Mouse (Mus musculus): ENCODE data around the gene Asb14. TPM values are rescaled to one million over a fixed set of nuclear protein-coding genes. Genes with fewer than 3 reads are reported as not detected.
"Not testable (repeated sequence)": the region's sequence is repeated elsewhere in the genome, so short reads cannot be mapped to it uniquely, and the experiment has no call there.

Asb14 gene
- not detected for total RNA-seq (2018; cell fraction: chromatin; rRNA removed)
- total RNA-seq (2018; cell fraction: cytosol; rRNA removed): not detected
- under 1 TPM in 1 of 26 experiments, not detected in 25; 0.57 TPM for total RNA-seq (2018; cell fraction: nucleus; rRNA removed)
- polyA plus RNA-seq (2018): not detected in 3 replicates

DNA sequence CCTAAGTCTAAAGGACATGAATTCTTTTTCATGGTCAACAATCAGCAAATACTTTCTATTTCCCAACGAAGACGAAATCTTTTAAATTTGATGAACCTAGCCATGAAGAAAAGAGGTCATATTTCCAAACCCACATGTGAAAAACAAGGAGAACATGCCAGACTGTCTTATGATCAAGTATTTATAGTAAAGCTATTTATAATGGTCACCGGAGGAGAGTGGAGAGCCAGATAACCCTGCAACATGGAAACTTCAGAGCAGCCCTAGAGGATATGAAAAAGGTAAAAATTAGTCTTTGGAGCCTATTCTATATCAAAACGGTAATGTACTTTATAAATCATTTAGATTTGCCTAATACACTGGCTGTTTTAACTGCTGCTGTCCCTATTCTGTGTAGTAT is at the start of gene Asb14:
Gene Asb14, plus strand, starts transcription at position 166 of the 400 bp plus-strand sequence.
- 95% methylated on average over 4 of the region's 4 CpGs for WGBS (ENCODE audit: missing documents)
- H3K79me2 ChIP-seq (ENCODE audit: inconsistent target): no peaks in the 10 kb centered on the region
- H3K27ac ChIP-seq: no peak within 1 kb of the TSS
- no peak within 1 kb of the TSS for H3K4me3 ChIP-seq (ENCODE audit: inconsistent target)
- H3K36me3 ChIP-seq (ENCODE audit: inconsistent target): no peaks in the 10 kb centered on the region

GRCm38 (mm10) chr14:26853053-26853452 is 41.3 kb upstream of the Asb14 start:
- H3K36me3 ChIP-seq (ENCODE audit: inconsistent target): no peaks in the 10 kb centered on the region
- no peaks in the 10 kb centered on the region for H3K79me2 ChIP-seq (ENCODE audit: inconsistent target)
- WGBS (ENCODE audit: missing documents): 65% methylated on average over 8 of the region's 8 CpGs
- no peak overlapping the region for H3K27ac ChIP-seq
- no peak overlapping the region for H3K4me3 ChIP-seq (ENCODE audit: inconsistent target)

GRCm38 (mm10) chr14:26854066-26854465 is 40.3 kb upstream of the Asb14 start:
- H3K36me3 ChIP-seq (ENCODE audit: inconsistent target): no peaks in the 10 kb centered on the region
- H3K27ac ChIP-seq: no peak overlapping the region
- no peaks in the 10 kb centered on the region for H3K79me2 ChIP-seq (ENCODE audit: inconsistent target)
- no peak overlapping the region for H3K4me3 ChIP-seq (ENCODE audit: inconsistent target)
- 94% methylated on average over 2 of the region's 2 CpGs for WGBS (ENCODE audit: missing documents)

DNA sequence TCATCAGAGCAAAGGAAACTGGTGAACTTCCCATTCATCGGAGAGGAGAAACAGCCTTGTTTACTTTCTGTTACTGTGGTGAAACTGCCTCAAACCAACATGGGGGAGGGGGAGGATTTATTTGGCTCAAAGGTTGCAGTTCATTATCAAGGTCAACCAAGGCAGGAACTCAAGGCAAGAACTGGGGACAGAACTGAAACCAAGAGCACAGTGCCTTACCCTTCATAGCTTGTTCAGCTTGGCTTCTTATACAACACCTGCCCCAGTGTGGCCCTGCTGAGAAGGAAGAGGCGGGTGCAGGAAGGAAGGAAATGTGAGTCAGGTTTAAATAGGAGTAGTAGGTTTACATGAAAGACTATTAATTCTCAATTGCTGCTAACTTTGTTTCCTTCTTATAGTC is 36.0 kb upstream of the Asb14 start:
- WGBS (ENCODE audit: missing documents): 39% methylated on average over 2 of the region's 2 CpGs
- no peak overlapping the region; the same call in 1 of the 2 replicates for H3K4me3 ChIP-seq (ENCODE audit: inconsistent target)
- H3K79me2 ChIP-seq (ENCODE audit: inconsistent target): no peaks in the 10 kb centered on the region
- no peaks in the 10 kb centered on the region for H3K36me3 ChIP-seq (ENCODE audit: inconsistent target)
- no peak overlapping the region for H3K27ac ChIP-seq

GRCm38 (mm10) chr14:26859024-26859423 is 35.3 kb upstream of the Asb14 start:
- 100% methylated on average over 3 of the region's 3 CpGs for WGBS (ENCODE audit: missing documents)
- no peak overlapping the region for H3K4me3 ChIP-seq (ENCODE audit: inconsistent target)
- H3K27ac ChIP-seq: no peak overlapping the region
- H3K36me3 ChIP-seq (ENCODE audit: inconsistent target): no peaks in the 10 kb centered on the region
- H3K79me2 ChIP-seq (ENCODE audit: inconsistent target): no peaks in the 10 kb centered on the region

DNA sequence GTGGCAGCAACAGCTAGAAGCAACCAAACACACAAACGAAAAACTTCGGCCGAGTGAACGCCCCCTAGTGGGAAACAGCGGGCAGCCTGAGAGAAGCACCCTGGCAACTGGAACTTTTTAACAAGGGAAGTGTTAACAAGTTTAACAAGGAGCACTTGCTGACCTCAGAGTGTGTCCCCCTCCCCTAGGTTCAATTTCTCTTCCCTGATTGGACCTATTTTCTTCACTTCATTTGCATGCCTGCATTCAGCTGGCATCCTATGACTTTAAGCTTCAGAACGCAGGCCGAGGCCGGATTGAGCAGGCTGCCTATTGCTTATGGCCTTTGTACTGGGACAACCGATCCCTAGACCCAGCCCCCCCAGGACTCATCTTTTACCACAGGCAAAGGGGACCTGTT is 27.0 kb upstream of the Asb14 start:
- no peak overlapping the region for H3K27ac ChIP-seq
- WGBS (ENCODE audit: missing documents): 87% methylated on average over 9 of the region's 9 CpGs
- H3K36me3 ChIP-seq (ENCODE audit: inconsistent target): no peaks in the 10 kb centered on the region
- H3K4me3 ChIP-seq (ENCODE audit: inconsistent target): no peak overlapping the region
- no peaks in the 10 kb centered on the region for H3K79me2 ChIP-seq (ENCODE audit: inconsistent target)

GRCm38 (mm10) chr14:26868299-26868698 is 26.1 kb upstream of the Asb14 start:
- Histone ChIP-seq H3K79me2 (ENCODE audit: inconsistent target) (no peaks in the 10 kb centered on the region), H3K36me3 (ENCODE audit: inconsistent target) (no peaks in the 10 kb centered on the region), H3K27ac (no peak overlapping the region), H3K4me3 (ENCODE audit: inconsistent target) (no peak overlapping the region)
- WGBS (ENCODE audit: missing documents): 95% methylated on average over 5 of the region's 5 CpGs

DNA sequence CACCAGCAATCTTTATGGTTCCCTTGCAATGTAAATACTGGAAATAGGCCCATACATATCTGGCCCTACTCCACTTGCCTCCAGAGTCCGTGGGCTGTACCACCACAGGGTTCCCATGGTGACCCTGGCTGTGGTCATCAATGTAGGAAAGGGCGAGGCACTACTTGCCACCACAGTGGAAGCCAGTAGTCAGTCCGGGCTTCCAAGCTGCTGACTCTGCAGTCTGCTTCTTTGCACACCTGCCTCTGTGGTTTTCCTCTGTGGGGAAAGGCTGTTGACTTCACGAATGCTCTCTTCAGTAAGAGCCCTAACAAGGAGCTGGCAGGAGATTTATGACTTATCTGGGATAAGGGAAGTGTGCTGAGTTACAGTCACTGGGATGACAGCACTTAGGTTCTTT is 15.6 kb upstream of the Asb14 start:
- H3K27ac ChIP-seq: no peak overlapping the region
- WGBS (ENCODE audit: missing documents): 14% methylated on average over 4 of the region's 4 CpGs
- H3K79me2 ChIP-seq (ENCODE audit: inconsistent target): no peaks in the 10 kb centered on the region
- H3K4me3 ChIP-seq (ENCODE audit: inconsistent target): no peak overlapping the region
- no peaks in the 10 kb centered on the region for H3K36me3 ChIP-seq (ENCODE audit: inconsistent target)

DNA sequence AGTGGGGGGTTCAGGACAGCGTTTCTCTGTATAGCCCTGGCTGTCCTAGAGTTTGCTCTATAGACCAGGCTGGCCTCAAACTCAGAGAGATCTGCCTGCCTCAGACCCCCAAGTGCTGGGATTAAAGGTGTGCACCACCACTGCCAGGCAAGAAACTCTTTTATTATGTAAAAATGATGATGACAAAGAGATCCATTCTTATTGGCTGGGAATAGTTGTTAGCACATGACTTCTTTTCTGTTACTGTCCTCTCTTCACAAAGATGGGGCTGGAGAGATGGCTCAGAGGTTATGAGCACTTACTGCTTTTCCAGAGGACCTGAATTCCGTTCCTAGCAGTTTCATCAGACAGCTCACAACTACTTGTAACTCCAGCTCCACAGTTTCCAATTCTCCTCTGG is 14.4 kb upstream of the Asb14 start:
- no peak overlapping the region for H3K27ac ChIP-seq
- H3K79me2 ChIP-seq (ENCODE audit: inconsistent target): no peaks in the 10 kb centered on the region
- no peaks in the 10 kb centered on the region for H3K36me3 ChIP-seq (ENCODE audit: inconsistent target)
- 75% methylated on average over 2 of the region's 2 CpGs for WGBS (ENCODE audit: missing documents)
- H3K4me3 ChIP-seq (ENCODE audit: inconsistent target): no peak overlapping the region

- 84% methylated on average over 5 of the region's 5 CpGs for WGBS (ENCODE audit: missing documents)
- Histone ChIP-seq H3K4me3 (ENCODE audit: inconsistent target) (no peak overlapping the region), H3K27ac (no peak overlapping the region)
These were observed 12.7 kb upstream of the Asb14 start for GRCm38 (mm10) chr14:26881700-26882099.

DNA sequence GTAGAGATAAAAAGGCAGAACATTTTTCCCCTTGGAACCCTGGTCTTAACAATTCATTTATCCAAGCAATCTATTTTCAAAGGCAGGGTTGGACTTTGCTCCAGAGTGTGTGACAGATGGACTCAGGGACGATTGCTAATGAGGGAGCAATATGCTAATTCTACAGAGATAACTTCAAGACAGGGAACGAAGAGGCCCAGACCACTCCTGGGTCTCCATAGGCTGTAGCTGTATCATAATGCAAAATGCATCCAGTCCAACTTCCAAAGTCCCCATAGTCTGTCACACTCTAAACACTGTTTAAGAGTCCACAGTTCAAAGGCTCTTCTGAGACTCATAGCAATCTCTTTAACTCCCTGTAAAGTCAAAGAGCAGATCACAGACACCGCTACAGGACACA is 7.1 kb upstream of the Asb14 start:
- Histone ChIP-seq H3K4me3 (ENCODE audit: inconsistent target) (no peak overlapping the region), H3K36me3 (ENCODE audit: inconsistent target) (no peaks in the 10 kb centered on the region), H3K79me2 (ENCODE audit: inconsistent target) (no peaks in the 10 kb centered on the region), H3K27ac (no peak overlapping the region)
- 83% methylated on average over 3 of the region's 3 CpGs for WGBS (ENCODE audit: missing documents)

More at GRCm38 (mm10) chr14:26881700-26882099, 12.7 kb upstream of the Asb14 start:
- H3K79me2 ChIP-seq (ENCODE audit: inconsistent target): no peaks in the 10 kb centered on the region
- H3K36me3 ChIP-seq (ENCODE audit: inconsistent target): no peaks in the 10 kb centered on the region

GRCm38 (mm10) chr14:26890777-26891176 is 3.6 kb upstream of the Asb14 start:
- no peak overlapping the region for H3K27ac ChIP-seq
- no peak overlapping the region for H3K4me3 ChIP-seq (ENCODE audit: inconsistent target)
- H3K79me2 ChIP-seq (ENCODE audit: inconsistent target): no peaks in the 10 kb centered on the region
- no peaks in the 10 kb centered on the region for H3K36me3 ChIP-seq (ENCODE audit: inconsistent target)
- WGBS (ENCODE audit: missing documents): 89% methylated on average over 3 of the region's 3 CpGs

- H3K36me3 ChIP-seq (ENCODE audit: inconsistent target): no peaks in the 10 kb centered on the region
- H3K27ac ChIP-seq: no peak overlapping the region
- H3K4me3 ChIP-seq (ENCODE audit: inconsistent target): no peak overlapping the region
- H3K79me2 ChIP-seq (ENCODE audit: inconsistent target): no peaks in the 10 kb centered on the region
- WGBS (ENCODE audit: missing documents): 100% methylated on average over 2 of the region's 2 CpGs
These were observed 5.1 kb downstream of the Asb14 start for GRCm38 (mm10) chr14:26899490-26899889.

DNA sequence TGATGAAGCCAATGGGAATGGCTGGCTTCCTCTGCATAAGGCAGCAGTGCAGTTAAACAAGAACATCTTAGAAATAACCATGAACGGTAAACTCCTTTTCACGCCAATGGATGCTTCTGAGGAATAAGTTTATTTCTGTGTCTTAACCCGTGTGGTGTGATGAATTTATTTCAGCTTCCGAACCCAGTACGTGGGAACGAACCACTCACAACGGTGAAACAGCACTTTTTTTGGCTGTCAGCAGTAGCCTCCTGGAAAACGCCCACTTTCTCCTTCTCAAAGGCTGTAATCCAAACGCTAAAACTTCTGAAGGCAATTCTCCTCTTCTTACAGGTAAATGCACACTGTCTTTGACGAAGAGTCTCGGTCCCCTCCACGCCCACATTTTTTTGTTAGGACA is 6.5 kb downstream of the Asb14 start:
- no peak overlapping the region for H3K4me3 ChIP-seq (ENCODE audit: inconsistent target)
- WGBS (ENCODE audit: missing documents): 89% methylated on average over 12 of the region's 12 CpGs
- no peaks in the 10 kb centered on the region for H3K36me3 ChIP-seq (ENCODE audit: inconsistent target)
- no peak overlapping the region for H3K27ac ChIP-seq
- no peaks in the 10 kb centered on the region for H3K79me2 ChIP-seq (ENCODE audit: inconsistent target)

- no peaks in the 10 kb centered on the region for H3K79me2 ChIP-seq (ENCODE audit: inconsistent target)
- no peak overlapping the region for H3K27ac ChIP-seq
- H3K36me3 ChIP-seq (ENCODE audit: inconsistent target): no peaks in the 10 kb centered on the region
- H3K4me3 ChIP-seq (ENCODE audit: inconsistent target): no peak overlapping the region
- WGBS (ENCODE audit: missing documents): 98% methylated on average over 4 of the region's 4 CpGs
These were observed 13.0 kb downstream of the Asb14 start for GRCm38 (mm10) chr14:26907401-26907800.

DNA sequence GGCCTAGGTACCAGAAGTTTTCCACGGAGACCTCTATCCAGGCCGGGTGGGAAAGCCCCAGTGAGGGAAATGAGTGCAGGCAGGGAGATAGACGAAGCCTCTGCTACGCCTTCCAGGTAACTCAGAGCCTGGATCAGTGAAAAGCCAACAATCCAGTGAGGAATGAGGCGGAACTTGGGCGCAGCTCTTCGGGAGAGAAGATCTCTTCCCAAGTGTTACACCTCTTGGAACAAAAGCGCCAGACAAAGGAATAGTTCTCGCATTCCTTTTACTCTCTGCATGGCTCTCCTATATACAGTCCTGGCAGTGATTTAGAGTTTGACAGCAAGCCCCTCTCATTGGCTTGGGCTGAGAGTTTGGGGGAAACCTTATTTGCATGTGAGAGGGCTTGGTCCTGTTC is 16.1 kb downstream of the Asb14 start:
- not testable (repeated sequence) for H3K79me2 ChIP-seq (ENCODE audit: inconsistent target); H3K27ac ChIP-seq; H3K36me3 ChIP-seq (ENCODE audit: inconsistent target); H3K4me3 ChIP-seq (ENCODE audit: inconsistent target)
- 84% methylated on average over 9 of the region's 9 CpGs for WGBS (ENCODE audit: missing documents)
